Mouse (Mus musculus): ENCODE data around the gene Ticam1. TPM values are rescaled to one million over a fixed set of nuclear protein-coding genes. Genes with fewer than 3 reads are reported as not detected.

The Ticam1 gene
- total and polyA plus RNA-seq, 2 experiments from 2014 or later: 0.91 to 3.7 TPM

- 0 out of 2 replicates have a peak, but pooled peaks cover 3% of the 10 kb centered on the region for H3K4me1 ChIP-seq (ENCODE audit: insufficient read depth, low read length)
- TF ChIP-seq CTCF (IDR thresholded peaks at IDR 0.05): no peak
- ATAC-seq (ENCODE audit: low FRiP score) (no peak), DNase-seq (ENCODE audit: low spot score) (peak; percentile 12)
- H3K27me3 ChIP-seq (ENCODE audit: insufficient read depth, low read length): no peaks in the 10 kb centered on the region
- WGBS: 21% methylated on average over 13 of the region's 13 CpGs
- H3K36me3 ChIP-seq (ENCODE audit: insufficient read depth, low read length): no peaks in the 10 kb centered on the region
- no peak overlapping the region for H3K4me3 ChIP-seq (ENCODE audit: low read depth, low read length)
- no peak overlapping the region for H3K4me2 ChIP-seq (ENCODE audit: low read depth, low read length, poor library complexity, severe bottlenecking)
- H3K9ac ChIP-seq (replicated peaks; ENCODE audit: low read length, poor library complexity, severe bottlenecking): no peak overlapping the region
- no peak overlapping the region for H3K27ac ChIP-seq (ENCODE audit: low read depth, low read length)
- H3K9me3 ChIP-seq (ENCODE audit: low read length): no peaks in the 10 kb centered on the region
These were observed 25.9 kb upstream of the Ticam1 start for GRCm38 (mm10) chr17:56302363-56302996.

GRCm38 (mm10) chr17:56300186-56300585 is 23.6 kb upstream of the Ticam1 start, which contains the start of gene Arrdc5:
Arrdc5 (minus strand) TSS chr17:56300286.
- Histone ChIP-seq H3K4me1 (ENCODE audit: insufficient read depth, low read length) (0 out of 2 replicates have a peak, but pooled peaks cover 3% of the 10 kb centered on the region), H3K9me3 (ENCODE audit: low read length) (no peaks in the 10 kb centered on the region), H3K36me3 (ENCODE audit: insufficient read depth, low read length) (no peaks in the 10 kb centered on the region), H3K27ac (ENCODE audit: low read depth, low read length) (no peak within 1 kb of the TSS), H3K4me3 (ENCODE audit: low read depth, low read length) (no peak within 1 kb of the TSS), H3K27me3 (ENCODE audit: insufficient read depth, low read length) (no peaks in the 10 kb centered on the region), H3K4me2 (ENCODE audit: low read depth, low read length, poor library complexity, severe bottlenecking) (no peak within 1 kb of the TSS), H3K9ac (replicated peaks; ENCODE audit: low read length, poor library complexity, severe bottlenecking) (no peak within 1 kb of the TSS)
- WGBS: 90% methylated on average over 9 of the region's 9 CpGs
- no peak for DNase-seq (ENCODE audit: low spot score)
- no peak for ATAC-seq (ENCODE audit: low FRiP score)
- no peak for TF ChIP-seq CTCF (IDR thresholded peaks at IDR 0.05)

DNA sequence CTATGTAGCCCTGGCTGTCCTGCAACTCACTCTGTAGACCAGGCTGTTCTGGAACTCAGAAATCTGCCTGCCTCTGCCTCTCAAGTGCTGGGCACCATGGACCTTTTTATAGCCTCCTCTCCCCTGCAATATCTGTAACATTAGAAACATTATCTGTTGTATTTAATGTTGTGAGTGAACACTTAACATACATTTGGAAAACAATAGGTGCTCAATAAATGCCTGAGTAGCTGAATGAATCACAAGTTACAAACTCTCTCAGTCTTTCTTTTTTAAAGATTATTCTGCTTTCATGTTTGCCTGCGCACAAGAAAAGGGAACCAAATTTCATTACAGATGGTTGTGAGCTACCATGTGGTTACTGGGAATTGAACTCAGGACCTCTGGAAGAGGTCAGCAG is 21.7 kb upstream of the Ticam1 start:
- H3K9me3 ChIP-seq (ENCODE audit: low read length): no peaks in the 10 kb centered on the region
- no peaks in the 10 kb centered on the region for H3K4me1 ChIP-seq (ENCODE audit: insufficient read depth, low read length)
- H3K9ac ChIP-seq (replicated peaks; ENCODE audit: low read length, poor library complexity, severe bottlenecking): no peak overlapping the region
- H3K27ac ChIP-seq (ENCODE audit: low read depth, low read length): no peak overlapping the region
- ATAC-seq (ENCODE audit: low FRiP score) (no peak), DNase-seq (ENCODE audit: low spot score) (no peak)
- H3K4me2 ChIP-seq (ENCODE audit: low read depth, low read length, poor library complexity, severe bottlenecking): no peak overlapping the region
- 0 out of 2 replicates have a peak, but pooled peaks cover 4% of the 10 kb centered on the region for H3K27me3 ChIP-seq (ENCODE audit: insufficient read depth, low read length)
- H3K36me3 ChIP-seq (ENCODE audit: insufficient read depth, low read length): no peaks in the 10 kb centered on the region
- H3K4me3 ChIP-seq (ENCODE audit: low read depth, low read length): no peak overlapping the region
- TF ChIP-seq CTCF (IDR thresholded peaks at IDR 0.05): no peak
- WGBS: 97% methylated on average over 1 of the region's 1 CpGs

DNA sequence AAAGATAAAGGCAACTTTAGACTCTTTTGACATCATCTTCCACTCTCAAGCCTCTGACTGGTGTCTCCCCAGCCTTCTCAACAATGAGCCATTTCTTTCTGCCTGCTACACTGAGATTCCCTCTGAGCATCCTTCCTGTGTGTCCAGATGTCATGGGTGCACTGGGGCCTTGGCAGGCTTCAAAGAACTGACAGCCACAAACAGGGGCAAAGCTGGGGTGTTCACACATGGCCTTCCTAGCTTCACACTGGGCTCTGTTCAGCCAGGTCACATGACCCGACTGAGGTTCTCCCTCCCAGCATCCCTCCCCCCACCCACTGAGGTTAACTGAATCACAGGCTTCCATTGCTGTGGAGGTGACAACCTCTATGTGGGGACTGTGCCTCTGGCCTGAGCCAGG is 19.6 kb upstream of the Ticam1 start:
- no peak overlapping the region for H3K4me3 ChIP-seq (ENCODE audit: low read depth, low read length)
- H3K4me1 ChIP-seq (ENCODE audit: insufficient read depth, low read length): no peaks in the 10 kb centered on the region
- no peaks in the 10 kb centered on the region for H3K9me3 ChIP-seq (ENCODE audit: low read length)
- H3K9ac ChIP-seq (replicated peaks; ENCODE audit: low read length, poor library complexity, severe bottlenecking): no peak overlapping the region
- no peak for TF ChIP-seq CTCF (IDR thresholded peaks at IDR 0.05)
- no peak overlapping the region for H3K4me2 ChIP-seq (ENCODE audit: low read depth, low read length, poor library complexity, severe bottlenecking)
- H3K27ac ChIP-seq (ENCODE audit: low read depth, low read length): no peak overlapping the region
- WGBS: 71% methylated on average over 1 of the region's 1 CpGs
- DNase-seq (ENCODE audit: low spot score) (no peak), ATAC-seq (ENCODE audit: low FRiP score) (no peak)
- H3K36me3 ChIP-seq (ENCODE audit: insufficient read depth, low read length): no peaks in the 10 kb centered on the region
- H3K27me3 ChIP-seq (ENCODE audit: insufficient read depth, low read length): 0 out of 2 replicates have a peak, but pooled peaks cover 4% of the 10 kb centered on the region

DNA sequence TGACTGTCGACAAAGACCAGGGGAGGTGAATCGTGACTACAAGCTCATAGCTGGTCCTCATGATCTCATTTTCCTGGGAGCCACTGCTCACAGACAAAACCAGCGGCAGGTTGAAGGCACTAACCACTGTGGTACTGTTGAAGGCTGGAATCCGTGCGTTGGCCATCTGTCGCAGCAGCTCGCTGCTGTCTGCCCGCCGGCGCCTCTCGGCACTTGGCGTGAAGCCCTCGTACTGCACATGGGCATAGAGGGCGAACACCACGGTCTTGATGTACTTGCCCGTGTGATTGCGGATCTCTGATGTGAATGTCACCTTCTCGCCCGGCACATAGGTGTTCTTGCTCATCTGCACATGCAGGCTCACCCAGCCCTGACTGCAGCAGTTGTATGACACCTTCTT is 17.7 kb upstream of the Ticam1 start:
- Histone ChIP-seq H3K27me3 (ENCODE audit: insufficient read depth, low read length) (0 out of 2 replicates have a peak, but pooled peaks cover 4% of the 10 kb centered on the region), H3K4me3 (ENCODE audit: low read depth, low read length) (no peak overlapping the region), H3K9me3 (ENCODE audit: low read length) (no peaks in the 10 kb centered on the region), H3K9ac (replicated peaks; ENCODE audit: low read length, poor library complexity, severe bottlenecking) (no peak overlapping the region), H3K4me2 (ENCODE audit: low read depth, low read length, poor library complexity, severe bottlenecking) (no peak overlapping the region), H3K4me1 (ENCODE audit: insufficient read depth, low read length) (no peaks in the 10 kb centered on the region), H3K36me3 (ENCODE audit: insufficient read depth, low read length) (no peaks in the 10 kb centered on the region), H3K27ac (ENCODE audit: low read depth, low read length) (no peak overlapping the region)
- no peak for TF ChIP-seq CTCF (IDR thresholded peaks at IDR 0.05)
- no peak for ATAC-seq (ENCODE audit: low FRiP score)
- peak; percentile 77 for DNase-seq (ENCODE audit: low spot score)
- 89% methylated on average over 19 of the region's 19 CpGs for WGBS

DNA sequence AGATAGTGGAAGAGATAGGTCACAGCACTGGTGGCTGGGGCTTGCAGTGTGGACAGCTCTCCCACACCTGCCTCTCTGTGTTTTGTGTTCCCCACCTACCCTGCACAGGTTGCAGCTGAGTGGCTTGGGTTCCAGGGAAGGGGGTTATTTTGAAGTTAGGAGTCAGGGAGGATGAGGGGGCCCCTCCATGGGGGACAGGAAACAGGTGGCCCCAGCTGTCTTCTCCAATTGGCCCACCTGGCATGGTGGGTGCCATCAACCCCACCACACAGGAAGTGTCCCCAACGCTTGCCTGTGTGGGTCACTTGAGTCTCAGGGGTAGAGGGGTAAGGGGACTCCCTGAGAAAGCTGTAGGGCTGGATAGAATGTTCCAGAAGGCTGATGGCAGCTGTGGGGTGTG is 16.7 kb upstream of the Ticam1 start:
- H3K4me2 ChIP-seq (ENCODE audit: low read depth, low read length, poor library complexity, severe bottlenecking): no peak overlapping the region
- 0 out of 2 replicates have a peak, but pooled peaks cover 4% of the 10 kb centered on the region for H3K27me3 ChIP-seq (ENCODE audit: insufficient read depth, low read length)
- DNase-seq (ENCODE audit: low spot score) (no peak), ATAC-seq (ENCODE audit: low FRiP score) (no peak)
- no peak overlapping the region for H3K27ac ChIP-seq (ENCODE audit: low read depth, low read length)
- H3K9ac ChIP-seq (replicated peaks; ENCODE audit: low read length, poor library complexity, severe bottlenecking): no peak overlapping the region
- H3K36me3 ChIP-seq (ENCODE audit: insufficient read depth, low read length): no peaks in the 10 kb centered on the region
- H3K4me1 ChIP-seq (ENCODE audit: insufficient read depth, low read length): no peaks in the 10 kb centered on the region
- no peak overlapping the region for H3K4me3 ChIP-seq (ENCODE audit: low read depth, low read length)
- WGBS: 80% methylated on average over 1 of the region's 1 CpGs
- no peaks in the 10 kb centered on the region for H3K9me3 ChIP-seq (ENCODE audit: low read length)
- TF ChIP-seq CTCF (IDR thresholded peaks at IDR 0.05): no peak
